Comparison of ENCODE assay signal across 9 mouse cellular contexts in the genomic region with DNA sequence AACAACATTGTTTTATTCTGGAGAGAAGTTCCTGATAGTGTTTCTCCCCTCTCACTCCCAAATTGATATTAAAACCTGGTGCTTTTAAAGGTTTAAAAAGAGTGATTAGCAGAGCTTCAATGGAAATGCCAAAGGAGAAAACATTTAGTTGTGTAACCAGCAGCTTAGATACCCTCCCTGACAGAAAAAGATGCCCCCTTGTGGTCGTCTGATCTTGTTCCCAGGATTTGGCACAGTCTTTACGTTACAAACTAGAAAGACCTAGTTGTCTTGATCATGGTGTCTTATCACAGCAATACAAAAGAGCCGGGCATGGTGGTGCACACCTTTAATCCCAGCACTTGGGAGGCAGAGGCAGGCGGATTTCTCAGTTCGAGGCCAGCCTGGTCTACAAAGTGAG. TPM values are rescaled to one million over a fixed set of nuclear protein-coding genes. Genes with fewer than 3 reads are reported as not detected.
A peak's percentile ranks its signal among the peaks of the same experiment; 100 is the strongest.
DNase-seq lines count a peak whose midpoint lies in the region; ATAC-seq lines count a peak whose summit lies in the region.
"Had no signal": no experiment of that assay in that cellular context is flagged by ENCODE, and none has a peak within 500 bp of the region (broad histone marks: within the 10 kb centered on the region; RNA-seq: fewer than 3 reads in every experiment).

No protein-coding gene starts in this region.

- no peak overlapping the region for H3K4me3 ChIP-seq in hindbrain, embryonic 11.5 days (ENCODE audit: low read depth, low read length)
- no peak overlapping the region for H3K4me3 ChIP-seq in hindbrain, embryonic 13.5 days
- H3K4me3 ChIP-seq: hindbrain, embryonic 15.5 days had no signal

- H3K27me3 ChIP-seq in hindbrain, embryonic 11.5 days (ENCODE audit: control insufficient read depth, insufficient read depth, low read length): no peaks in the 10 kb centered on the region
- no peaks in the 10 kb centered on the region for H3K27me3 ChIP-seq in hindbrain, embryonic 13.5 days
- H3K27me3 ChIP-seq: hindbrain, embryonic 15.5 days had no signal

- H3K4me1 ChIP-seq in hindbrain, embryonic 11.5 days (replicated peaks; ENCODE audit: control insufficient read depth, insufficient read depth, low read length): no peaks in the 10 kb centered on the region
- H3K4me1 ChIP-seq in hindbrain, embryonic 13.5 days (replicated peaks): 0 out of 2 replicates have a peak, but pooled peaks cover 3% of the 10 kb centered on the region
- H3K4me1 ChIP-seq: hindbrain, embryonic 15.5 days had no signal

- H3K9me3 ChIP-seq in hindbrain, embryonic 11.5 days (ENCODE audit: control insufficient read depth, low read length): no peaks in the 10 kb centered on the region
- H3K9me3 ChIP-seq in hindbrain, embryonic 13.5 days: no peaks in the 10 kb centered on the region
- H3K9me3 ChIP-seq: hindbrain, embryonic 15.5 days had no signal

- WGBS in hindbrain, embryonic 11.5 days: 67% methylated on average over 5 of the region's 5 CpGs
- WGBS in hindbrain, embryonic 13.5 days: 71% methylated on average over 5 of the region's 5 CpGs

- peak; percentile 39 for DNase-seq in hindbrain, embryonic 11.5 days (ENCODE audit: low spot score)
- DNase-seq in 416B (ENCODE audit: low read depth): peak; percentile 68
- peak; percentile 30 for DNase-seq in CD4-positive helper T cell, adult 2 months (ENCODE audit: low read depth, low spot score)
- DNase-seq in induced T-regulatory cell, adult 2 months (ENCODE audit: low read depth): peak; percentile 52
- DNase-seq in layer of hippocampus, adult 11-12 months (ENCODE audit: low spot score): no peak
- no peak for DNase-seq in cerebellum, adult 11 months

- H3K9ac ChIP-seq in hindbrain, embryonic 11.5 days (ENCODE audit: low read depth, low read length): no peak overlapping the region
- H3K9ac ChIP-seq in hindbrain, embryonic 13.5 days: no peak overlapping the region
- H3K9ac ChIP-seq: hindbrain, embryonic 15.5 days had no signal

- ATAC-seq in hindbrain, embryonic 11.5 days (ENCODE audit: low FRiP score): no peak
- no peak for ATAC-seq in hindbrain, embryonic 13.5 days (ENCODE audit: low FRiP score)
- ATAC-seq in inflammation-experienced regulatory T-cells, adult 6 months: no peak

- no peak overlapping the region for H3K4me2 ChIP-seq in hindbrain, embryonic 11.5 days (replicated peaks; ENCODE audit: low read depth, low read length)
- H3K4me2 ChIP-seq in hindbrain, embryonic 13.5 days: no peak overlapping the region
- H3K4me2 ChIP-seq: hindbrain, embryonic 15.5 days had no signal

- H3K36me3 ChIP-seq in hindbrain, embryonic 11.5 days (ENCODE audit: control insufficient read depth, insufficient read depth, low read length): no peaks in the 10 kb centered on the region
- H3K36me3 ChIP-seq in hindbrain, embryonic 13.5 days: no peaks in the 10 kb centered on the region
- H3K36me3 ChIP-seq: hindbrain, embryonic 15.5 days had no signal

- no peak overlapping the region for H3K27ac ChIP-seq in hindbrain, embryonic 11.5 days (ENCODE audit: low read depth, low read length)
- H3K27ac ChIP-seq in hindbrain, embryonic 13.5 days: no peak overlapping the region
- H3K27ac ChIP-seq: hindbrain, embryonic 15.5 days had no signal

RNA-seq across cellular contexts. Expression of a gene that starts 16.9 kb away (rescaled TPM):
- 0.08 and 0.12 TPM in 2 replicates for polyA plus RNA-seq in hindbrain, embryonic 11.5 days (2014; fragmentation: Nextera tagmentation; extraction: Ambion mirVana)
- polyA plus RNA-seq in hindbrain, embryonic 13.5 days (2015; fragmentation: Nextera tagmentation; extraction: Ambion mirVana): 0.12 and 0.14 TPM in 2 replicates
- polyA plus RNA-seq in inflammation-experienced regulatory T-cells, adult 6 months (2017; shearing (Covaris generic)): not detected

RNA-seq across cellular contexts. Expression of a gene that starts 38.3 kb away (rescaled TPM):
- polyA plus RNA-seq in hindbrain, embryonic 11.5 days (2014; fragmentation: Nextera tagmentation; extraction: Ambion mirVana): 4.9 and 6.8 TPM in 2 replicates
- 8.1 and 8.3 TPM in 2 replicates for polyA plus RNA-seq in hindbrain, embryonic 13.5 days (2015; fragmentation: Nextera tagmentation; extraction: Ambion mirVana)
- polyA plus RNA-seq in inflammation-experienced regulatory T-cells, adult 6 months (2017; shearing (Covaris generic)): 1 to 10 TPM; 1.4 to 2.8 (median 2.1) TPM

Comparison
In these comparisons a context has a peak if more than half of its experiments do, and no peak if none do; other contexts are left out.
1. DNase-seq: peak in hindbrain, embryonic 11.5 days (single experiment), 416B (single experiment), CD4-positive helper T cell, adult 2 months (single experiment) and induced T-regulatory cell, adult 2 months (single experiment); none in layer of hippocampus, adult 11-12 months (single experiment) and cerebellum, adult 11 months (single experiment).